Mouse (Mus musculus): ENCODE data around the gene Gm10271.

Gene Gm10271

GRCm38 (mm10) chr10:116932418-116932817 is 40.0 kb downstream of the Gm10271 start:
- DNase-seq (ENCODE audit: low spot score), result no peak

GRCm38 (mm10) chr10:116931497-116932179 is 40.8 kb downstream of the Gm10271 start:
- no peak for DNase-seq (ENCODE audit: low spot score)

GRCm38 (mm10) chr10:116930936-116931335 is 41.5 kb downstream of the Gm10271 start:
- no peak for DNase-seq (ENCODE audit: low spot score)

- peak; percentile 84 for DNase-seq (ENCODE audit: low spot score)
These were observed 41.9 kb downstream of the Gm10271 start for GRCm38 (mm10) chr10:116930506-116930905.

GRCm38 (mm10) chr10:116928826-116929225 is 43.6 kb downstream of the Gm10271 start:
- DNase-seq (ENCODE audit: low spot score), result no peak

- DNase-seq (ENCODE audit: low spot score), result no peak
These were observed 45.8 kb downstream of the Gm10271 start for GRCm38 (mm10) chr10:116926428-116927113.

- DNase-seq (ENCODE audit: low spot score), result peak; percentile 42
These were observed 48.5 kb downstream of the Gm10271 start for GRCm38 (mm10) chr10:116923651-116924495.

GRCm38 (mm10) chr10:116922161-116922560 is 50.2 kb downstream of the Gm10271 start:
- no peak for DNase-seq (ENCODE audit: low spot score)

GRCm38 (mm10) chr10:116921416-116921815 is 51.0 kb downstream of the Gm10271 start:
- DNase-seq (ENCODE audit: low spot score), result no peak

GRCm38 (mm10) chr10:116920641-116921040 is 51.8 kb downstream of the Gm10271 start:
- no peak for DNase-seq (ENCODE audit: low spot score)

- peak; percentile 41 for DNase-seq (ENCODE audit: low spot score)
These were observed 52.8 kb downstream of the Gm10271 start for GRCm38 (mm10) chr10:116919368-116920317.

GRCm38 (mm10) chr10:116916581-116916980 is 55.8 kb downstream of the Gm10271 start:
- DNase-seq (ENCODE audit: low spot score), result no peak

GRCm38 (mm10) chr10:116915286-116915685 is 57.1 kb downstream of the Gm10271 start:
- DNase-seq (ENCODE audit: low spot score), result no peak

- no peak for DNase-seq (ENCODE audit: low spot score)
These were observed 57.8 kb downstream of the Gm10271 start for GRCm38 (mm10) chr10:116914586-116914985.

GRCm38 (mm10) chr10:116913647-116914273 is 58.6 kb downstream of the Gm10271 start:
- DNase-seq (ENCODE audit: low spot score), result peak; percentile 90

GRCm38 (mm10) chr10:116912850-116913249 is 59.6 kb downstream of the Gm10271 start:
- no peak for DNase-seq (ENCODE audit: low spot score)

- DNase-seq (ENCODE audit: low spot score), result no peak
These were observed 63.3 kb downstream of the Gm10271 start for GRCm38 (mm10) chr10:116908901-116909642.

All from T-cell, adult 2 months (primary cell).